Mouse (Mus musculus) midbrain, embryonic 12.5 days (tissue): ENCODE measurements at regions not wholly inside any gene's neighbourhood (a gene's known extent, or its start where the extent isn't known, plus 50 kb on each side); places are given as distances from the start of the nearest gene placed in this dataset.

Experiments
- ATAC-seq: fragments of 200-750 bp; cut with Nextera tagmentation; 2 replicates; pipeline ENCODE4 v1.8.0; 2017; ENCODE audit warnings: low read depth, moderate TSS enrichment, moderate library complexity; ENCODE audit not compliant: low FRiP score
- H3K27ac ChIP-seq: fragments of 300-500 bp; sonication (generic); replicated peaks from 2 replicates; pipeline ENCODE4 v1.5.1; 2016; ENCODE audit warnings: mild to moderate bottlenecking
- H3K27me3 ChIP-seq: fragments of 300-500 bp; sonication (generic); 2 replicates; pipeline ENCODE4 v1.6.1; 2016; ENCODE audit warnings: mild to moderate bottlenecking
- H3K36me3 ChIP-seq: fragments of 300-500 bp; sonication (generic); 2 replicates; pipeline ENCODE4 v1.6.1; 2016
- H3K4me1 ChIP-seq: fragments of 300-500 bp; sonication (generic); 2 replicates; pipeline ENCODE4 v1.6.1; 2016
- H3K4me2 ChIP-seq: fragments of 300-500 bp; sonication (generic); replicated peaks from 2 replicates; pipeline ENCODE4 v1.6.1; 2016; ENCODE audit warnings: mild to moderate bottlenecking, moderate library complexity
- H3K4me3 ChIP-seq: fragments of 300-500 bp; sonication (generic); 2 replicates; pipeline ENCODE4 v1.5.1; 2016; ENCODE audit warnings: mild to moderate bottlenecking
- H3K9ac ChIP-seq: fragments of 300-500 bp; sonication (generic); replicated peaks from 2 replicates; pipeline ENCODE4 v1.6.1; 2016; ENCODE audit warnings: mild to moderate bottlenecking, moderate library complexity
- H3K9me3 ChIP-seq: fragments of 300-500 bp; sonication (generic); 2 replicates; pipeline ENCODE4 v1.6.1; 2016; ENCODE audit warnings: mild to moderate bottlenecking
- WGBS: fragments of 180-500 bp; shearing (Covaris S2); methylation state at CpG from one replicate; pipeline ENCODE4 v1.1.7; 2016; 5-methylcytosine and 5-hydroxymethylcytosine counted together

DNA sequence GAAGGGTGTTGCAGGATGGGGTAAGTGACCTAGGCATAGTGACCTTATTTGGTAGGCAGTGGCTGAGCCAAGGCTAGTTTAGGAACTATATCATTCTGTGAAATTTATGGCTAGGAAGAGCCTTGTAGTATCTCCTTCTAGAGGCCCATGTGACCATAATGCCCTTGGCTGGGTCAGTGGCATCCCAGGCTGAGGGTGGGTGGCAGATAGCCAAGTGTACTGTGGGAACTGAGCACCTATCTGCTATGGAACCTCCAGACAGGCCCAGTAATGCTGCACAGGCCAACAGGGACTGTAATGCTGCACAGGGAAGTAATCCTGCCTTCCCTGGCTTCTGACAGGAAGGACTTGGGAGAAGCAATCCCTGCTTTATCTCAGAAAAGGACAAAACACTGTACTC, 500.6 kb upstream of the Mki67 start:
- H3K36me3 ChIP-seq, result no peaks in the 10 kb centered on the region
- H3K27ac ChIP-seq, result no peak overlapping the region
- no peak overlapping the region for H3K4me3 ChIP-seq
- no peak overlapping the region for H3K4me2 ChIP-seq
- no peak overlapping the region for H3K9ac ChIP-seq
- H3K27me3 ChIP-seq, result peaks cover 21% of the 10 kb centered on the region
- no peaks in the 10 kb centered on the region for H3K9me3 ChIP-seq
- no peak for ATAC-seq
- peaks cover 40% of the 10 kb centered on the region for H3K4me1 ChIP-seq

DNA sequence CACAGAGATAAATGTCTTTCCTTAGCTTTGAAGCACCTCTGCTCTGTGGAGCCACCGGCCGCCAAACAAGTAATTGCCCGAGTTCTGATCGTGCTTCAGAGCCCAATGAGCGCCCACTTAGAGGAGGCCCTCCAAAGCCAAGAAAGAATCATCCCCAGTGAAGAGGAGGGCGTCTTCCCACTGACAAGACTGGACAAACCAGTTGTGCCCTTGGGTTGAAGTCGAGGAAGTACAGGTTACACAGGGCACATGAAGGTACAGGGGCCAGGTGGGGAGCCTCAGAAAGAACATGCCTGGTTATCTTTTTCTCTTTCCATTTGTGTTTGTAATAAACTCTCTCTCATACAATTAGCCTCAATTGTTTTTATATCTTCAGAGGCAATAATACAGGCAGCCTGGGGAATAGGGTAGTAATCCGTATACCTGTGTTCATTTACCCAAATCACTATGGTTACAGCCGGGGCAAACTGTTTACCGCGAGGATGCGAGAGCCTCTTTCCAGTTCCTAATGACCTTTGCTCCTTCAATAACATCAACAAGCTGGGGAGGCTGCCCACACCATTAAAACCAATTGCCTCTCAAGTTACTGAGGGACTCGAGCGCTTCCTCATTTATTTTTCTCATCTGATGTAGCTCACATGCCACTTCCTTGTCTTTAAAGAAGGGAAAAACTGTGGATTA, 503.5 kb upstream of the Mki67 start:
- H3K27ac ChIP-seq, result peak overlapping the region; percentile 91
- no peaks in the 10 kb centered on the region for H3K36me3 ChIP-seq
- no peak overlapping the region for H3K4me3 ChIP-seq
- H3K9ac ChIP-seq, result no peak overlapping the region
- 41% methylated on average over 14 of the region's 14 CpGs for WGBS
- H3K9me3 ChIP-seq, result no peaks in the 10 kb centered on the region
- ATAC-seq, result no peak
- no peak overlapping the region for H3K4me2 ChIP-seq
- H3K4me1 ChIP-seq, result peaks cover 27% of the 10 kb centered on the region
- peaks cover 22% of the 10 kb centered on the region; the same call in 1 of the 2 replicates for H3K27me3 ChIP-seq

DNA sequence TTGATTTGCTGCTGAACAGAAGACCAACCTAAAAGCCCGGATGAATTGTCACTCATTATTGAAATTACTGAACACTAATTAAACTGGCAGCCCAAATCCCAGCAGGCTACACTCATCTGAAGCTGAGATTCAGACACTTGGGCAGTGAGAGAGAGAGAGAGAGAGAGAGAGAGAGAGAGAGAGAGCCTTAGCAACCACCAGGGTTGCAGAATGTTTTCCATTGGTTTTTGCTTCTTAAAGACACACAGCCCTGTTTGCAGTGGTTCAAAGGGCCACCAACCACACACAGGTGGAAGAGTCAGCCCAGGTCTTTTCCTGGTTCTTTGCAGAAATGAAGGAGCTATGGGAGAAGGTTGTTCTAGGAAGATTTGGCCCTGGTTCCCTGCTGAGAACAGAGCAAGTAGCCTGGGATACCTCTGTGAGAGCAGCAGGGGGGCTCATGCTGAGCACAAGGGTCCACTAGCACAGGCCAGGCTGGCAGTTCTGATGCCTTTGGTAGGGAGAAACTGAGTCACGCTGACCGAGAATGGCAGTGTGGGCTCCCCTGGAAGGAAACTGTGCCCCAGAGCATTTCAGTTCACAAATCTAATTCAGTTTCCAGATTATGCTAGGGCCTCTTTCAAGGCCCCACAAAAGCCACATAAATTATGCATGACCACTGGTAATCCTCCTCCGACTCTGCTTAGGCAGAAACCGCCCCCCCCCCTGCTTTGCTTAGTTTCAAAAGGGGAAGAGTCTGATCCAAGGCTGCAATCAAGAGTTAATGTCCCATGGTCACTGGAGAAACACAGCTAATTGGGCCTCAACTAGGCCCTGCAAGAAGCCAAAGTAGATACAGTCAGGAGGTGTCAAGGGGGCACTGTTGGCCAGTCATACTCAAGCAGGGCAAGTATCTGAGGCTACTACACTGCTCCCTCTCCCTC, 504.3 kb upstream of the Mki67 start:
- no peaks in the 10 kb centered on the region for H3K9me3 ChIP-seq
- ATAC-seq, result peak; percentile 89
- peaks cover 27% of the 10 kb centered on the region for H3K4me1 ChIP-seq
- H3K27ac ChIP-seq, result peak overlapping the region; percentile 91
- no peaks in the 10 kb centered on the region for H3K36me3 ChIP-seq
- H3K4me3 ChIP-seq, result no peak overlapping the region
- H3K4me2 ChIP-seq, result peak overlapping the region; percentile 28; the same call in 1 of the 2 replicates
- 4% methylated on average over 5 of the region's 5 CpGs for WGBS
- peaks cover 22% of the 10 kb centered on the region; the same call in 1 of the 2 replicates for H3K27me3 ChIP-seq
- no peak overlapping the region for H3K9ac ChIP-seq

DNA sequence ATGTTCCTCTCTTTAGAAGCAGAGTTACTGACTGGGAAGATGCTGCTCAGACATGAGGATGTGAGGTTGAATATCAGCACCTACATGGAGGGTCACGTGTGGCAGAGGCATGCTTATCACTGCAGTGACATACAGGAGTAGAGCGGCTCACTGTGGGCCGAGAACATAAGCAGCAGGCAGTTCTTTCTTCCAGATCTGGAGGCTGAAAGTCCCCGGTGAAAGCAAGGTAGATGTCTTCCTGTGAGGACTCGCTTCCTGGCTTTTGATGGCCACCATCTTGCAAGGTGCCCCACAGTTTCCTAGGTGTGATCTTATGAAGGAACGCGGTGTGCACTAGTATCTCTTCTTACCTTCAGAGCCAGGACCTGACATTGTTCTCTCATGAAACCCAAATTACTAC, 505.5 kb upstream of the Mki67 start:
- 95% methylated on average over 7 of the region's 7 CpGs for WGBS
- H3K4me2 ChIP-seq, result no peak overlapping the region
- ATAC-seq, result no peak

DNA sequence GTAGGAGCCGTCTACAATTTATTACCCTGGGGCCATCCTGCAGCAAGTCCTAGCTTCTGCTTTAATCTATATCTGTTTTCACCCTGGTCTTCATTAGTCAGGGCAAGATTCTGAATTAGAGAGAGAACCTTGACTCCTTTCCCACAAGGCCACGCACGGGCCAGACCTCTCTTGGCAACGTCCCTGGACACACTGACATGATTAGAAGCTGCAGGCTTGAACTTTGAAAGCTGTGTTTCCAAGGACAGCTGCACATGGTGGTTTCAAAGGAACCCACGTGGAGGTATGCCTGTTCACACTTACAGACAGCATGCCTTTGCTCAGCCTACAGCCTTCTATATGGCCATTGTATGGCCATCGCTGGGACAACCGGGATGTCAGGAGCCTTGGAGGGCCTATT, 509.9 kb upstream of the Mki67 start:
- H3K27ac ChIP-seq, result no peak overlapping the region
- H3K27me3 ChIP-seq, result peaks cover 5% of the 10 kb centered on the region; the same call in 1 of the 2 replicates
- ATAC-seq, result no peak
- no peak overlapping the region for H3K9ac ChIP-seq
- no peaks in the 10 kb centered on the region for H3K9me3 ChIP-seq
- no peaks in the 10 kb centered on the region for H3K36me3 ChIP-seq
- 75% methylated on average over 7 of the region's 7 CpGs for WGBS
- no peak overlapping the region for H3K4me2 ChIP-seq
- no peak overlapping the region for H3K4me3 ChIP-seq
- no peaks in the 10 kb centered on the region for H3K4me1 ChIP-seq

More for the DNA sequence above, 505.5 kb upstream of the Mki67 start:
- Histone ChIP-seq H3K9ac (no peak overlapping the region), H3K27me3 (peaks cover 21% of the 10 kb centered on the region; the same call in 1 of the 2 replicates), H3K36me3 (no peaks in the 10 kb centered on the region), H3K4me3 (no peak overlapping the region), H3K4me1 (peaks cover 27% of the 10 kb centered on the region), H3K9me3 (no peaks in the 10 kb centered on the region), H3K27ac (peak overlapping the region; percentile 53)

DNA sequence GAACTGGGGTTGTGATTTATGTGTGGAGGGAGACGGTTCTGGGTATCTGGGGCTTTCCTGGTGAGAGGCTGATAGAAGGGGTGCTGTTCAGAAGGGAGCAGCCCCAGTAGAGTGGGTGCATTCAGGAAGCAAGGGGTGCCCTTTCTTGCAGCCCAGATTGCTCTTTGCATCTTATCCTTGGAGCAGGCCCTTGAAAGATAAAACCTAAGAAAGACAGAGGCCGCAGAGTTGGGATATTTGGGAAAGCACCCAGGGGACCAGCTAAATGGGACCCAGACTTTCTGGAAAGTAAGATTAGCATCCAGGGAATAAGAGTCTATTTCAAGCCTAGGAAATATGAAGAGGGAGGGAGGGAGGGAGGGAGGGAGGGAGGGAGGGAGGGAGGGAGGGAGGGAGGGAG, 512.2 kb upstream of the Mki67 start:
- ATAC-seq, result no peak
- Histone ChIP-seq H3K27ac (no peak overlapping the region), H3K4me2 (no peak overlapping the region), H3K27me3 (peaks cover under 1% of the 10 kb centered on the region; the same call in 1 of the 2 replicates), H3K4me1 (no peaks in the 10 kb centered on the region), H3K9me3 (no peaks in the 10 kb centered on the region), H3K36me3 (no peaks in the 10 kb centered on the region), H3K4me3 (no peak overlapping the region), H3K9ac (no peak overlapping the region)
- 82% methylated on average over 2 of the region's 2 CpGs for WGBS

DNA sequence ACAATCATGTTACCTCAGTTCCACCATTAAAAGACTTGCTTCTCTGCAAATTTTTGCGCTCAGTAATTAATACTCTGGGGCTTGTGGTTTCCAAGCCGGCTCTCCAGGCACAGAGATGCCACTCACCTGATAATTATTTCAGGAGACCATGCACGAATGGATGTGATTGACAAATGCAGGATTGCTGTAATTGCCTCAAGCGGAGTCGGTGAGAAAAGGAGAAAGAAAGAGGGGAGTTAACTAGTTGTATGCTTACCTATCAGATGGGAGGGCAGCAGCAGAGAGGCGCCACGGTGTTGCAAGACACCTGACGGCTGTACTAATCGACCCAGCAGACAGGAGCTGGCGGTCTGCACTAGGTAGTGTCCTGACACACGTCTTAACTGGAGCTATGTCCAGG, 513.4 kb upstream of the Mki67 start:
- Histone ChIP-seq H3K4me2 (no peak overlapping the region), H3K9me3 (no peaks in the 10 kb centered on the region), H3K36me3 (no peaks in the 10 kb centered on the region), H3K27me3 (no peaks in the 10 kb centered on the region), H3K4me1 (no peaks in the 10 kb centered on the region), H3K4me3 (no peak overlapping the region), H3K27ac (0 out of 2 replicates have a peak overlapping the region, but pooled peaks have one; percentile 50), H3K9ac (no peak overlapping the region)
- 68% methylated on average over 11 of the region's 11 CpGs for WGBS
- ATAC-seq, result no peak

DNA sequence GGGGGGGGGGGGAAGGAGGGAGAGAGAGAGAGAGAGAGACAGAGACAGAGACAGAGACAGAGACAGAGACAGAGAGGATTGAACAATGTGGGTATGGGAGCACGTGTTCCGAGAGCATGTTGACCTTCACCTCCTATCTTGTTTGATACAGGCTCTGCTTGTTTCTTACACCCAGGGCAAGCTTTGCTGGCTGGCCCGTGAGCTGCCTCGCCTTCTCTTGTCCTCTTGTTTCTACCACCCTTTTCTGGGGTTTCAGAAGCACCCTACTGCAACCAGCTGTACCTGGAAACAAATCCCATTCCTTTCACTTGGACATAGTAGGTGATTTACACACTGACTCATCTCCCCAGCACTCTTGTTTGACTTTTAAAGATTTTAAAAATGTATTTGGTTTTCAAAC, 516.0 kb upstream of the Mki67 start:
- Histone ChIP-seq H3K36me3 (no peaks in the 10 kb centered on the region), H3K9ac (no peak overlapping the region), H3K4me3 (no peak overlapping the region), H3K27ac (no peak overlapping the region), H3K9me3 (no peaks in the 10 kb centered on the region), H3K27me3 (no peaks in the 10 kb centered on the region), H3K4me2 (no peak overlapping the region), H3K4me1 (0 out of 2 replicates have a peak, but pooled peaks cover 8% of the 10 kb centered on the region)
- 87% methylated on average over 4 of the region's 4 CpGs for WGBS
- ATAC-seq, result no peak

DNA sequence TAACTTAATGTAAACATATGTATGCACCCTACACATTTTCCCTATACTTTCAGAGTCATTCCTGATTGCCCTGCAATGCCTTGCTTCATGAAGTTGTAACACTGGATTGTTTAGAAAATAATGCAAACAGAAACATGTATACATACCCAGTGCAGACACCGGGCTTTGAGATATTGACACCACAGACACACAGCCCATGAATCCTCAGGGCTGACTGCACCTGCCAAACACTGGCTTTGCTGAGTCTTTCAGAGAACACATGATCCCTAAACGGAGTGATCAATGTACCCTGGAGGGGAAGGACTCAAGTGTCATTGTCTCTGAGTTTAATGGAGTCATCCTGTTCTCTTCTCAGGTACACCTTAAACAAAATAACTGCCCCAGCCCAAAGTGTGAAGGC, 519.4 kb upstream of the Mki67 start:
- Histone ChIP-seq H3K9ac (no peak overlapping the region), H3K4me2 (no peak overlapping the region), H3K27ac (no peak overlapping the region), H3K4me1 (0 out of 2 replicates have a peak, but pooled peaks cover 8% of the 10 kb centered on the region), H3K9me3 (no peaks in the 10 kb centered on the region), H3K27me3 (0 out of 2 replicates have a peak, but pooled peaks cover 5% of the 10 kb centered on the region), H3K4me3 (no peak overlapping the region), H3K36me3 (no peaks in the 10 kb centered on the region)
- WGBS, result 73% methylated on average over 2 of the region's 2 CpGs
- ATAC-seq, result no peak

DNA sequence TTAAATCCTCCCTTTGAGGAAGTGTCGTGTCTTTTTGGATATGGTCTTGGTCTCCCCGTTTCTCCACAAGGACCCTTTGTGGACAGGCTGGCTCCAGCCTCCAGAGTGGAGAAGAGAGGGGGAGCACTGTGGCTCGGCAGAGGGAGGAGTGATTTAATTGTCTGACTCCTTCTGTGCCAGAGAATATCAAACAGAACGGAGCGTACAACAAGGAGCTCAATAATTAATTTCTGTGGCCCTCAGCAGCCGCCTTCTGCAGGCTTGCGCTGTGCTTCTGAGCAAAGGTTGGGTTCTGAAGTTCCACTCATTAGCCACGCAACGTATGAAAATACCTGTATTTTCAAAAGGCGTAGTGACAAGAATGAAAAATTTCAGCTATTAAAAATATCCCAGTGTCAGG, 520.2 kb upstream of the Mki67 start:
- no peak overlapping the region for H3K9ac ChIP-seq
- H3K36me3 ChIP-seq, result no peaks in the 10 kb centered on the region
- H3K9me3 ChIP-seq, result no peaks in the 10 kb centered on the region
- 0 out of 2 replicates have a peak, but pooled peaks cover 5% of the 10 kb centered on the region for H3K27me3 ChIP-seq
- H3K27ac ChIP-seq, result no peak overlapping the region
- WGBS, result 54% methylated on average over 10 of the region's 10 CpGs
- ATAC-seq, result no peak
- H3K4me3 ChIP-seq, result no peak overlapping the region
- H3K4me1 ChIP-seq, result 0 out of 2 replicates have a peak, but pooled peaks cover 8% of the 10 kb centered on the region
- no peak overlapping the region for H3K4me2 ChIP-seq

DNA sequence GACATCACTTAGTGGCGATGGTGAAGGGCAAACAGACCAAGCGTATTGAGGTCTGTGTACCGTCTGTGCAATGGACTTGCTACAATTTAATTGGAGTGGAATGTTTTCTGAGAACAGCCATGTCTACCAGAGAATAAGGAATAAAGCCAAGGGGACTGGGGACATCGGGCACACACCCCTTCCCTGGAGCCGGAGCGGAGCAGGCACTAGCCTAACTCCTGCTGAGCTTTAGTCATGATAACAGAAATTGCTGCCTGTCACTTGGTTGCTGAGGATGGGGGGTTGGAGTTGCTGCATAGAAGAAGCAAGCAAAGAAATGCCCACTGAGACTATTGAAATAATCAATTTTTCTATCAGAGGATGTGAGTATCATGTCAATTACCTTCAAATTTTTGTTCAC, 549.5 kb upstream of the Mki67 start:
- H3K9ac ChIP-seq, result no peak overlapping the region
- no peak for ATAC-seq
- no peak overlapping the region for H3K4me2 ChIP-seq
- H3K27ac ChIP-seq, result no peak overlapping the region
- H3K4me1 ChIP-seq, result peaks cover 20% of the 10 kb centered on the region
- H3K36me3 ChIP-seq, result no peaks in the 10 kb centered on the region
- H3K4me3 ChIP-seq, result no peak overlapping the region
- WGBS, result 36% methylated on average over 6 of the region's 6 CpGs
- peaks cover 9% of the 10 kb centered on the region; the same call in 1 of the 2 replicates for H3K27me3 ChIP-seq
- H3K9me3 ChIP-seq, result no peaks in the 10 kb centered on the region
